Mouse (Mus musculus): ENCODE data around the gene Hist1h2bm.
"Not testable (repeated sequence)": the region's sequence is repeated elsewhere in the genome, so short reads cannot be mapped to it uniquely, and the experiment has no call there.

Gene Hist1h2bm

GRCm38 (mm10) chr13:21721757-21722372 is at the start of gene Hist1h2bm:
Gene Hist1h2bm (plus strand): TSS chr13:21722044.
- peak; percentile 96 for DNase-seq (ENCODE audit: low read depth, low spot score)

GRCm38 (mm10) chr13:21677305-21677704 is 44.5 kb upstream of the Hist1h2bm start, which contains the start of gene Olfr1360:
Gene Olfr1360 (minus strand): TSS chr13:21677405.
- no peak for DNase-seq (ENCODE audit: low read depth, low spot score)

- DNase-seq (ENCODE audit: low read depth, low spot score) = no peak
Measured at GRCm38 (mm10) chr13:21697811-21698210, 24.0 kb upstream of the Hist1h2bm start, which contains the start of gene Olfr1359. Gene Olfr1359 (plus strand): TSS chr13:21698111.

- DNase-seq (ENCODE audit: low read depth, low spot score) = no peak
Measured at GRCm38 (mm10) chr13:21706669-21707068, 15.2 kb upstream of the Hist1h2bm start.

- peak; percentile 93 for DNase-seq (ENCODE audit: low read depth, low spot score)
Measured at GRCm38 (mm10) chr13:21710031-21710711, 11.7 kb upstream of the Hist1h2bm start.

GRCm38 (mm10) chr13:21710821-21711525 is 10.9 kb upstream of the Hist1h2bm start:
- peak; percentile 77 for DNase-seq (ENCODE audit: low read depth, low spot score)

- no peak for DNase-seq (ENCODE audit: low read depth, low spot score)
Measured at GRCm38 (mm10) chr13:21711698-21712097, 10.1 kb upstream of the Hist1h2bm start.

GRCm38 (mm10) chr13:21714725-21715124 is 7.1 kb upstream of the Hist1h2bm start:
- peak; percentile 85 for DNase-seq (ENCODE audit: low read depth, low spot score)

- DNase-seq (ENCODE audit: low read depth, low spot score) = peak; percentile 74
Measured at GRCm38 (mm10) chr13:21715131-21715863, 6.5 kb upstream of the Hist1h2bm start.

- peak; percentile 97 for DNase-seq (ENCODE audit: low read depth, low spot score)
Measured at GRCm38 (mm10) chr13:21715864-21716539, 5.8 kb upstream of the Hist1h2bm start, which contains the start of the genes Hist1h2bl and Hist1h2ai. Gene Hist1h2bl (minus strand): TSS chr13:21716143. Gene Hist1h2ai (plus strand): TSS chr13:21716422.

- DNase-seq (ENCODE audit: low read depth, low spot score) = peak; percentile 32
Measured at GRCm38 (mm10) chr13:21716540-21717391, 5.1 kb upstream of the Hist1h2bm start.

GRCm38 (mm10) chr13:21717397-21718357 is 4.2 kb upstream of the Hist1h2bm start, which contains the start of gene Hist1h3h:
Gene Hist1h3h (plus strand): TSS chr13:21717659.
- DNase-seq (ENCODE audit: low read depth, low spot score) = peak; percentile 97

GRCm38 (mm10) chr13:21718381-21719080 is 3.3 kb upstream of the Hist1h2bm start:
- DNase-seq (ENCODE audit: low read depth, low spot score) = no peak

- not testable (repeated sequence) for DNase-seq (ENCODE audit: low read depth, low spot score)
Measured at GRCm38 (mm10) chr13:21721107-21721756, 612 bp upstream of the Hist1h2bm start.

- DNase-seq (ENCODE audit: low read depth, low spot score) = no peak
Measured at GRCm38 (mm10) chr13:21722373-21722925, 605 bp downstream of the Hist1h2bm start.

GRCm38 (mm10) chr13:21722993-21723836 is 1.4 kb downstream of the Hist1h2bm start:
- DNase-seq (ENCODE audit: low read depth, low spot score) = no peak

Measured in brain, adult 2 months (tissue).